Mouse (Mus musculus): Measurements from ENCODE around the gene Map4k2. TPM values are rescaled to one million over a fixed set of nuclear protein-coding genes. Genes with fewer than 3 reads are reported as not detected.

Gene Map4k2
- total RNA-seq, 2 experiments from 2014 or later: 29.9 to 32.2 TPM

- peak in 1 of 2 experiments; percentile 42 for DNase-seq
Measured at GRCm38 (mm10) chr19:6400096-6401086, 59.5 kb downstream of the Map4k2 start.

GRCm38 (mm10) chr19:6401131-6401815, 60.3 kb downstream of the Map4k2 start:
- peak; percentile 83 to 88 for DNase-seq

GRCm38 (mm10) chr19:6401951-6402350, 61.0 kb downstream of the Map4k2 start:
- peak in 1 of 2 experiments; percentile 61 for DNase-seq

- DNase-seq: no peak
Measured at GRCm38 (mm10) chr19:6403869-6404268, 62.9 kb downstream of the Map4k2 start.

Small RNA genes lying within 50 kb of the gene (microRNA-seq; reads per million reads assigned to microRNA genes)
- gene Mir6989: 1.5 reads per million

Other genes with a start within 250 kb of the Map4k2 start
- gene AC131692.1, start 246.7 kb upstream of the Map4k2 start, total RNA-seq (2021): not detected
- under 1 TPM in 1 of 2 experiments, not detected in 1; 0.10 TPM for gene Naaladl1, start 235.4 kb upstream of the Map4k2 start, total RNA-seq (2021)
- gene Sac3d1, start 222.5 kb upstream of the Map4k2 start, total RNA-seq (2021): 10 to 100 TPM; 15.4 to 17.7 TPM
- gene Snx15, start 212.8 kb upstream of the Map4k2 start, total RNA-seq (2021): 10 to 100 TPM; 29.0 to 29.2 TPM
- 1 to 10 TPM; 1.2 to 2.0 TPM for gene Batf2, start 200.2 kb upstream of the Map4k2 start, total RNA-seq (2021)
- gene Arl2, start 199.6 kb upstream of the Map4k2 start, total RNA-seq (2021): 10 to 100 TPM; 80.5 to 81.7 TPM
- 1 to 10 TPM; 1.7 TPM for gene Majin, start 156.7 kb upstream of the Map4k2 start, total RNA-seq (2021)
- 10 to 100 TPM; 25.5 to 27.9 TPM for gene Gpha2, start 114.8 kb upstream of the Map4k2 start, total RNA-seq (2021)
- gene Ppp2r5b, start 105.3 kb upstream of the Map4k2 start, total RNA-seq (2021): 100 to 1,000 TPM in 1 of 2 experiments, 10 to 100 TPM in 1; 83.5 to 129 TPM
- 10 to 100 TPM; 30.7 to 33.3 TPM for gene Atg2a, start 99.5 kb upstream of the Map4k2 start, total RNA-seq (2021)
- 100 to 1,000 TPM; 119 to 188 TPM for gene Ehd1, start 64.4 kb upstream of the Map4k2 start, total RNA-seq (2021)
- 10 to 100 TPM; 22.6 to 23.5 TPM for gene Cdc42bpg, start 34.7 kb upstream of the Map4k2 start, total RNA-seq (2021)
- 10 to 100 TPM; 48.7 to 56.3 TPM for gene Men1, start 6.2 kb upstream of the Map4k2 start, total RNA-seq (2021)
- 100 to 1,000 TPM; 169 to 224 TPM for gene Sf1, start 22.6 kb downstream of the Map4k2 start, total RNA-seq (2021)
- 100 to 1,000 TPM in 1 of 2 experiments, 10 to 100 TPM in 1; 75.6 to 124 TPM for gene Pygm, start 43.3 kb downstream of the Map4k2 start, total RNA-seq (2021)
- gene Rasgrp2, start 58.2 kb downstream of the Map4k2 start, total RNA-seq (2021): 10 to 100 TPM; 28.7 to 34.4 TPM
- 1 to 10 TPM; 9.2 TPM for gene Nrxn2, start 77.6 kb downstream of the Map4k2 start, total RNA-seq (2021)
- gene Slc22a12, start 201.9 kb downstream of the Map4k2 start, total RNA-seq (2021): under 1 TPM in 1 of 2 experiments, not detected in 1; 0.20 TPM

Measured in adrenal gland, postnatal 36 days (tissue).